24 mouse cellular contexts compared by ENCODE assay signal in the genomic region with DNA sequence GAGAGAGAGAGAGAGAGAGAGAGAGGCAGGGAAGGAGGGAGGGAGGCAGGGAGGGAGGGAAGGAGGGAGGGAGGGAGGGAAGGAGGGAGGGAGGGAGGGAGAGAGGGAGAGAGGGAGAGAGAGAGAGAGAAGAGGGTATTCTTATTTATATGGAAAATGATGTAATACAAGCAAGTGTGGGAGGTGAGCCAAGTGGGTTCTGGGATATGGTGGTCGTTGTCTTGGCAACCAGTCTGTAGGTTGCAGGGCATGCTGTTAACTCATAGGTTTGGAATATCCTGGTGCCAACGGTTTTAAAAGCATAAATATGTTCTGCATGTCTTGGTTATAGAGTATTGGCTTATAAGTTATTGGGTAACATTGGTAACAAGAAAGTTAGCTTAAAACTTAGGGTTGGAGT. TPM values are rescaled to one million over a fixed set of nuclear protein-coding genes. Genes with fewer than 3 reads are reported as not detected.
A peak's percentile ranks its signal among the peaks of the same experiment; 100 is the strongest.
DNase-seq lines count a peak whose midpoint lies in the region; ATAC-seq and TF ChIP-seq lines count a peak whose summit lies in the region.
"Had no signal": no experiment of that assay in that cellular context is flagged by ENCODE, and none has a peak within 500 bp of the region (broad histone marks: within the 10 kb centered on the region; RNA-seq: fewer than 3 reads in every experiment).

No protein-coding gene starts in this region.

- WGBS in forebrain, postnatal 0 days = 43% methylated on average over 2 of the region's 2 CpGs
- WGBS in forebrain, embryonic 13.5 days = 61% methylated on average over 2 of the region's 2 CpGs
- 62% methylated on average over 2 of the region's 2 CpGs for WGBS in midbrain, postnatal 0 days
- WGBS in midbrain, embryonic 11.5 days = 70% methylated on average over 2 of the region's 2 CpGs

- ATAC-seq in forebrain, postnatal 0 days = peak; percentile 23; the same call in 1 of the 2 replicates
- ATAC-seq in forebrain, embryonic 13.5 days = no peak
- no peak for ATAC-seq in midbrain, postnatal 0 days (ENCODE audit: low FRiP score)
- ATAC-seq in midbrain, embryonic 11.5 days (ENCODE audit: low FRiP score) = no peak
- ATAC-seq: hindbrain, embryonic 16.5 days; inflammation-experienced regulatory T-cells, adult 6 months had no signal

- no peak overlapping the region for H3ac ChIP-seq in myocyte (ENCODE audit: control insufficient read depth, insufficient read length)

- TF ChIP-seq CTCF in forebrain, postnatal 0 days (IDR thresholded peaks at IDR 0.05; ENCODE audit: low read depth) = no peak
- no peak for TF ChIP-seq CTCF in midbrain, postnatal 0 days (IDR thresholded peaks at IDR 0.05)

- H3K79me2 ChIP-seq in myocyte (ENCODE audit: control insufficient read depth, insufficient read depth) = no peaks in the 10 kb centered on the region

- no peak for TF ChIP-seq POLR2A in myocyte (IDR thresholded peaks at IDR 0.05; ENCODE audit: insufficient read length, low read depth)

- H3K4me2 ChIP-seq in forebrain, postnatal 0 days (ENCODE audit: low read depth) = no peak overlapping the region
- no peak overlapping the region for H3K4me2 ChIP-seq in forebrain, embryonic 13.5 days
- H3K4me2 ChIP-seq in midbrain, postnatal 0 days (ENCODE audit: low read depth, low read length, poor library complexity, severe bottlenecking) = no peak overlapping the region
- no peak overlapping the region for H3K4me2 ChIP-seq in midbrain, embryonic 11.5 days
- H3K4me2 ChIP-seq in myocyte (ENCODE audit: low read depth) = no peak overlapping the region
- H3K4me2 ChIP-seq: hindbrain, embryonic 12.5 days had no signal

- no peak overlapping the region for H3K4me3 ChIP-seq in forebrain, postnatal 0 days (ENCODE audit: low read depth, low read length)
- no peak overlapping the region for H3K4me3 ChIP-seq in forebrain, embryonic 13.5 days
- H3K4me3 ChIP-seq in midbrain, postnatal 0 days (ENCODE audit: low read depth, low read length) = no peak overlapping the region
- H3K4me3 ChIP-seq in midbrain, embryonic 11.5 days (ENCODE audit: low read depth, low read length) = no peak overlapping the region
- H3K4me3 ChIP-seq in myocyte = peak overlapping the region; percentile 15
- H3K4me3 ChIP-seq: heart, embryonic 10.5 days; hindbrain, embryonic 12.5 days had no signal

- no peak overlapping the region for H3K9ac ChIP-seq in forebrain, postnatal 0 days
- no peak overlapping the region for H3K9ac ChIP-seq in forebrain, embryonic 13.5 days
- H3K9ac ChIP-seq in midbrain, postnatal 0 days (replicated peaks; ENCODE audit: low read length, poor library complexity, severe bottlenecking) = no peak overlapping the region
- H3K9ac ChIP-seq in midbrain, embryonic 11.5 days (ENCODE audit: low read length) = no peak overlapping the region
- H3K9ac ChIP-seq: hindbrain, embryonic 12.5 days had no signal

- no peaks in the 10 kb centered on the region for H3K27me3 ChIP-seq in forebrain, postnatal 0 days (ENCODE audit: insufficient read depth, low read length)
- no peaks in the 10 kb centered on the region for H3K27me3 ChIP-seq in forebrain, embryonic 13.5 days
- no peaks in the 10 kb centered on the region for H3K27me3 ChIP-seq in midbrain, postnatal 0 days (ENCODE audit: insufficient read depth, low read length)
- no peaks in the 10 kb centered on the region for H3K27me3 ChIP-seq in midbrain, embryonic 11.5 days (ENCODE audit: control insufficient read depth, insufficient read depth, low read length)
- H3K27me3 ChIP-seq in myocyte (ENCODE audit: control insufficient read depth, insufficient read depth, insufficient read length) = no peaks in the 10 kb centered on the region
- H3K27me3 ChIP-seq: hindbrain, embryonic 12.5 days had no signal

- H3K9me3 ChIP-seq in forebrain, postnatal 0 days (ENCODE audit: low read length) = no peaks in the 10 kb centered on the region
- H3K9me3 ChIP-seq in forebrain, embryonic 13.5 days (replicated peaks) = no peaks in the 10 kb centered on the region
- H3K9me3 ChIP-seq in midbrain, postnatal 0 days (ENCODE audit: low read length) = no peaks in the 10 kb centered on the region
- H3K9me3 ChIP-seq in midbrain, embryonic 11.5 days (ENCODE audit: control insufficient read depth, low read length) = no peaks in the 10 kb centered on the region
- H3K9me3 ChIP-seq: heart, embryonic 10.5 days; hindbrain, embryonic 12.5 days had no signal

- H3K4me1 ChIP-seq in forebrain, postnatal 0 days (ENCODE audit: insufficient read depth) = no peaks in the 10 kb centered on the region
- no peaks in the 10 kb centered on the region for H3K4me1 ChIP-seq in forebrain, embryonic 13.5 days
- H3K4me1 ChIP-seq in midbrain, postnatal 0 days (ENCODE audit: insufficient read depth, low read length) = no peaks in the 10 kb centered on the region
- H3K4me1 ChIP-seq in midbrain, embryonic 11.5 days (ENCODE audit: control insufficient read depth, insufficient read depth, low read length) = no peaks in the 10 kb centered on the region
- H3K4me1 ChIP-seq: heart, embryonic 10.5 days; hindbrain, embryonic 12.5 days had no signal

- H3K36me3 ChIP-seq in forebrain, postnatal 0 days (ENCODE audit: insufficient read depth) = no peaks in the 10 kb centered on the region
- H3K36me3 ChIP-seq in forebrain, embryonic 13.5 days (ENCODE audit: poor library complexity, severe bottlenecking) = no peaks in the 10 kb centered on the region
- H3K36me3 ChIP-seq in midbrain, postnatal 0 days (ENCODE audit: insufficient read depth, low read length) = no peaks in the 10 kb centered on the region
- H3K36me3 ChIP-seq in midbrain, embryonic 11.5 days (ENCODE audit: control insufficient read depth, insufficient read depth, low read length) = no peaks in the 10 kb centered on the region
- no peaks in the 10 kb centered on the region for H3K36me3 ChIP-seq in myocyte (ENCODE audit: control insufficient read depth, insufficient read depth)
- H3K36me3 ChIP-seq: heart, embryonic 10.5 days; hindbrain, embryonic 12.5 days had no signal

- DNase-seq in forebrain, postnatal 0 days = peak; percentile 50
- DNase-seq in midbrain, postnatal 0 days (ENCODE audit: low spot score) = peak; percentile 27
- DNase-seq in midbrain, embryonic 11.5 days (ENCODE audit: low spot score, missing footprints) = no peak
- DNase-seq in NIH3T3 (ENCODE audit: low read depth) = peak; percentile 35
- DNase-seq in cerebellum, adult 11 months = no peak
- DNase-seq: adrenal gland, adult 8-10 months; cerebellum, adult 2 months; cerebellum, postnatal 10 days; gastrocnemius, postnatal 36 days; heart, adult 11 months; heart, postnatal 10 days; heart, postnatal 4 days had no signal

- H3K27ac ChIP-seq in forebrain, postnatal 0 days (ENCODE audit: low read depth, low read length) = no peak overlapping the region
- H3K27ac ChIP-seq in forebrain, embryonic 13.5 days = no peak overlapping the region
- H3K27ac ChIP-seq in midbrain, postnatal 0 days (ENCODE audit: low read depth, low read length) = no peak overlapping the region
- no peak overlapping the region for H3K27ac ChIP-seq in midbrain, embryonic 11.5 days (ENCODE audit: low read depth, low read length)
- H3K27ac ChIP-seq: heart, embryonic 10.5 days; hindbrain, embryonic 12.5 days had no signal

RNA-seq across cellular contexts. Expression of a gene that starts 13.6 kb away (rescaled TPM):
- total RNA-seq in forebrain, postnatal 0 days (2014; rRNA removed) = not detected in 2 replicates
- not detected in 2 replicates for polyA plus RNA-seq in forebrain, postnatal 0 days (2015; fragmentation: Nextera tagmentation; extraction: Ambion mirVana)
- 0.04 TPM in 1 of 2 replicates, not detected in the other for polyA plus RNA-seq in forebrain, embryonic 13.5 days (2015; fragmentation: Nextera tagmentation; extraction: Ambion mirVana)
- total RNA-seq in midbrain, postnatal 0 days (2014; rRNA removed) = not detected in 2 replicates
- not detected in 2 replicates for polyA plus RNA-seq in midbrain, postnatal 0 days (2015; fragmentation: Nextera tagmentation; extraction: Ambion mirVana)
- polyA plus RNA-seq in midbrain, embryonic 11.5 days (2014; fragmentation: Nextera tagmentation; extraction: Ambion mirVana) = not detected in 2 replicates
- not detected for polyA plus RNA-seq in myocyte (2012; fragmentation: generic; extraction: Trizol)
- total RNA-seq: adrenal gland, adult 8-10 months; adrenal gland, postnatal 4 days; ES-E14; gastrocnemius, adult 8-10 months; gastrocnemius, postnatal 36 days; heart, postnatal 10 days; heart, postnatal 4 days had no signal
- polyA plus RNA-seq: cerebellum, adult 2 months; embryonic facial prominence, embryonic 11.5 days; forebrain, embryonic 11.5 days; hindbrain, embryonic 12.5 days; hindbrain, embryonic 16.5 days had no signal

RNA-seq across cellular contexts. Expression of a gene that starts 15.3 kb away (rescaled TPM):
- total RNA-seq in forebrain, postnatal 0 days (2014; rRNA removed) = not detected in 2 replicates
- not detected in 2 replicates for polyA plus RNA-seq in forebrain, postnatal 0 days (2015; fragmentation: Nextera tagmentation; extraction: Ambion mirVana)
- not detected in 2 replicates for polyA plus RNA-seq in forebrain, embryonic 13.5 days (2015; fragmentation: Nextera tagmentation; extraction: Ambion mirVana)
- total RNA-seq in midbrain, postnatal 0 days (2014; rRNA removed) = not detected in 2 replicates
- not detected in 2 replicates for polyA plus RNA-seq in midbrain, postnatal 0 days (2015; fragmentation: Nextera tagmentation; extraction: Ambion mirVana)
- polyA plus RNA-seq in midbrain, embryonic 11.5 days (2014; fragmentation: Nextera tagmentation; extraction: Ambion mirVana) = not detected in 2 replicates
- not detected for polyA plus RNA-seq in myocyte (2012; fragmentation: generic; extraction: Trizol)
- total RNA-seq: adrenal gland, adult 8-10 months; adrenal gland, postnatal 4 days; ES-E14; gastrocnemius, adult 8-10 months; gastrocnemius, postnatal 36 days; heart, postnatal 10 days; heart, postnatal 4 days had no signal
- polyA plus RNA-seq: cerebellum, adult 2 months; embryonic facial prominence, embryonic 11.5 days; forebrain, embryonic 11.5 days; heart, embryonic 10.5 days; heart, embryonic 14.5 days; hindbrain, embryonic 12.5 days; hindbrain, embryonic 16.5 days; inflammation-experienced regulatory T-cells, adult 6 months had no signal

RNA-seq across cellular contexts. Expression of a gene that starts 36.4 kb away (rescaled TPM):
- not detected in 2 replicates for total RNA-seq in forebrain, postnatal 0 days (2014; rRNA removed)
- polyA plus RNA-seq in forebrain, postnatal 0 days (2015; fragmentation: Nextera tagmentation; extraction: Ambion mirVana) = not detected in 2 replicates
- polyA plus RNA-seq in forebrain, embryonic 13.5 days (2015; fragmentation: Nextera tagmentation; extraction: Ambion mirVana) = not detected in 2 replicates
- total RNA-seq in midbrain, postnatal 0 days (2014; rRNA removed) = not detected in 2 replicates
- polyA plus RNA-seq in midbrain, postnatal 0 days (2015; fragmentation: Nextera tagmentation; extraction: Ambion mirVana) = not detected in 2 replicates
- polyA plus RNA-seq in midbrain, embryonic 11.5 days (2014; fragmentation: Nextera tagmentation; extraction: Ambion mirVana) = not detected in 2 replicates
- not detected for polyA plus RNA-seq in myocyte (2012; fragmentation: generic; extraction: Trizol)
- total RNA-seq: adrenal gland, adult 8-10 months; adrenal gland, postnatal 4 days; ES-E14; gastrocnemius, adult 8-10 months; gastrocnemius, postnatal 36 days; heart, postnatal 10 days; heart, postnatal 4 days had no signal
- polyA plus RNA-seq: cerebellum, adult 2 months; embryonic facial prominence, embryonic 11.5 days; forebrain, embryonic 11.5 days; heart, embryonic 14.5 days; hindbrain, embryonic 12.5 days; hindbrain, embryonic 16.5 days; inflammation-experienced regulatory T-cells, adult 6 months had no signal

RNA-seq across cellular contexts. Expression of a gene that starts 37.5 kb away (rescaled TPM):
- not detected in 2 replicates for total RNA-seq in forebrain, postnatal 0 days (2014; rRNA removed)
- not detected in 2 replicates for polyA plus RNA-seq in forebrain, postnatal 0 days (2015; fragmentation: Nextera tagmentation; extraction: Ambion mirVana)
- not detected in 2 replicates for polyA plus RNA-seq in forebrain, embryonic 13.5 days (2015; fragmentation: Nextera tagmentation; extraction: Ambion mirVana)
- total RNA-seq in midbrain, postnatal 0 days (2014; rRNA removed) = not detected in 2 replicates
- not detected in 2 replicates for polyA plus RNA-seq in midbrain, postnatal 0 days (2015; fragmentation: Nextera tagmentation; extraction: Ambion mirVana)
- polyA plus RNA-seq in midbrain, embryonic 11.5 days (2014; fragmentation: Nextera tagmentation; extraction: Ambion mirVana) = not detected in 2 replicates
- not detected for polyA plus RNA-seq in myocyte (2012; fragmentation: generic; extraction: Trizol)
- total RNA-seq: adrenal gland, adult 8-10 months; adrenal gland, postnatal 4 days; ES-E14; gastrocnemius, adult 8-10 months; gastrocnemius, postnatal 36 days; heart, postnatal 10 days; heart, postnatal 4 days had no signal
- polyA plus RNA-seq: cerebellum, adult 2 months; embryonic facial prominence, embryonic 11.5 days; forebrain, embryonic 11.5 days; heart, embryonic 10.5 days; heart, embryonic 14.5 days; hindbrain, embryonic 12.5 days; hindbrain, embryonic 16.5 days; inflammation-experienced regulatory T-cells, adult 6 months had no signal

RNA-seq across cellular contexts. Expression of a gene that starts 59.4 kb away (rescaled TPM):
- total RNA-seq in forebrain, postnatal 0 days (2014; rRNA removed) = 0.15 TPM in 1 of 2 replicates, not detected in the other
- 0.15 and 0.21 TPM in 2 replicates for polyA plus RNA-seq in forebrain, postnatal 0 days (2015; fragmentation: Nextera tagmentation; extraction: Ambion mirVana)
- polyA plus RNA-seq in forebrain, embryonic 13.5 days (2015; fragmentation: Nextera tagmentation; extraction: Ambion mirVana) = not detected in 2 replicates
- total RNA-seq in midbrain, postnatal 0 days (2014; rRNA removed) = 0.22 and 0.42 TPM in 2 replicates
- polyA plus RNA-seq in midbrain, postnatal 0 days (2015; fragmentation: Nextera tagmentation; extraction: Ambion mirVana) = not detected in 2 replicates
- not detected in 2 replicates for polyA plus RNA-seq in midbrain, embryonic 11.5 days (2014; fragmentation: Nextera tagmentation; extraction: Ambion mirVana)
- polyA plus RNA-seq in myocyte (2012; fragmentation: generic; extraction: Trizol) = not detected
- total RNA-seq: adrenal gland, adult 8-10 months; adrenal gland, postnatal 4 days; ES-E14; heart, postnatal 4 days had no signal
- polyA plus RNA-seq: embryonic facial prominence, embryonic 11.5 days; forebrain, embryonic 11.5 days; heart, embryonic 10.5 days; heart, embryonic 14.5 days; hindbrain, embryonic 12.5 days; inflammation-experienced regulatory T-cells, adult 6 months had no signal

Comparison
In these comparisons a context has a peak if more than half of its experiments do, and no peak if none do; other contexts are left out.
1. DNase-seq: peak in forebrain, postnatal 0 days (single experiment), midbrain, postnatal 0 days (single experiment) and NIH3T3 (single experiment); none in midbrain, embryonic 11.5 days (single experiment) and cerebellum, adult 11 months (single experiment).